Mouse (Mus musculus) ES-E14 (cell line): ENCODE measurements around the gene Etv5. TPM values are rescaled to one million over a fixed set of nuclear protein-coding genes. Genes with fewer than 3 reads are reported as not detected.

Experiments used
- DNase-seq: peaks from one replicate; pipeline ENCODE4 v3.0.0-alpha.2; 2013; ENCODE audit warnings: low read depth, low spot score
- H3K27ac ChIP-seq: 2 replicates; pipeline ENCODE4 v1.5.1; 2012; ENCODE audit warnings: low read depth, mild to moderate bottlenecking, low read length, moderate library complexity, mixed read lengths; ENCODE audit not compliant: poor library complexity, insufficient read depth, severe bottlenecking
- H3K36me3 ChIP-seq: 2 replicates; pipeline ENCODE4 v1.6.1; 2012; ENCODE audit warnings: mild to moderate bottlenecking, low read length, moderate library complexity, mixed read lengths; ENCODE audit not compliant: control insufficient read depth, poor library complexity, insufficient read depth, severe bottlenecking
- H3K4me1 ChIP-seq, 2 experiments: fragments of 150-350 bp in 1 of 2; sonication (generic) in 1 of 2; 2 replicates each; pipeline ENCODE4 v1.6.1; 2012; ENCODE audit warnings: low read length in 2 of 2, mild to moderate bottlenecking in 1 of 2, mixed read lengths in 1 of 2; ENCODE audit not compliant: control insufficient read depth in 2 of 2, insufficient read depth in 2 of 2, poor library complexity in 1 of 2
- H3K4me3 ChIP-seq, 2 experiments: fragments of 150-350 bp in 1 of 2; sonication (generic) in 1 of 2; 2 replicates each; pipeline ENCODE4 v1.5.1; 2012; ENCODE audit warnings: low read length in 2 of 2, low read depth in 1 of 2, mild to moderate bottlenecking in 1 of 2, mixed read lengths in 1 of 2; ENCODE audit not compliant: insufficient read depth in 1 of 2, poor library complexity in 1 of 2, severe bottlenecking in 1 of 2
- H3K9ac ChIP-seq: 2 replicates; pipeline ENCODE4 v1.6.1; 2012; ENCODE audit warnings: low read depth, mild to moderate bottlenecking, low read length, mixed read lengths; ENCODE audit not compliant: poor library complexity, insufficient read depth, severe bottlenecking
- H3K9me3 ChIP-seq: fragments of 150-350 bp; sonication (generic); 2 replicates; pipeline ENCODE4 v1.6.1; 2012; ENCODE audit warnings: low read depth, mild to moderate bottlenecking, low read length; ENCODE audit not compliant: control insufficient read depth, insufficient read depth
- CHD2 ChIP-seq: IDR thresholded peaks from 2 replicates; pipeline ENCODE4 v1.6.1; 2014; ENCODE audit warnings: mild to moderate bottlenecking, low read depth, low read length, inconsistent platforms
- HCFC1 ChIP-seq: IDR thresholded peaks from 2 replicates; pipeline ENCODE4 v1.6.1; 2012; ENCODE audit warnings: low read length, inconsistent platforms, borderline replicate concordance; ENCODE audit not compliant: insufficient read depth
- MAFK ChIP-seq: IDR thresholded peaks from 2 replicates; pipeline ENCODE4 v1.6.1; 2014; ENCODE audit warnings: mild to moderate bottlenecking, low read depth, low read length, inconsistent platforms; ENCODE audit not compliant: insufficient read depth
- ZC3H11A ChIP-seq: IDR thresholded peaks from 2 replicates; pipeline ENCODE4 v1.6.1; 2012; ENCODE audit warnings: low read depth, mild to moderate bottlenecking, inconsistent platforms, low read length, borderline replicate concordance
- ZNF384 ChIP-seq: IDR thresholded peaks from 2 replicates; pipeline ENCODE4 v1.6.1; 2012; ENCODE audit warnings: low read depth, low read length, inconsistent platforms
- in situ Hi-C, 2 experiments: fragments of 600-800 bp; cut with MboI; formaldehyde crosslinking; loops; one replicate each; pipeline ENCODE4 v1.15.1; 2025; ENCODE audit warnings: low sequenced_read_pairs in 2 of 2, inconsistent platforms in 1 of 2; ENCODE audit not compliant: unreplicated experiment in 2 of 2
- total RNA-seq: library from RNA; depleted of rRNA; stranded (reverse); fragments of 300-350 nt; gene quantifications from 2 replicates; pipeline ENCODE4 v1.2.3, GENCODE M21; 2012

The Etv5 gene
- total RNA-seq, 1 experiment = 136 TPM

DNA sequence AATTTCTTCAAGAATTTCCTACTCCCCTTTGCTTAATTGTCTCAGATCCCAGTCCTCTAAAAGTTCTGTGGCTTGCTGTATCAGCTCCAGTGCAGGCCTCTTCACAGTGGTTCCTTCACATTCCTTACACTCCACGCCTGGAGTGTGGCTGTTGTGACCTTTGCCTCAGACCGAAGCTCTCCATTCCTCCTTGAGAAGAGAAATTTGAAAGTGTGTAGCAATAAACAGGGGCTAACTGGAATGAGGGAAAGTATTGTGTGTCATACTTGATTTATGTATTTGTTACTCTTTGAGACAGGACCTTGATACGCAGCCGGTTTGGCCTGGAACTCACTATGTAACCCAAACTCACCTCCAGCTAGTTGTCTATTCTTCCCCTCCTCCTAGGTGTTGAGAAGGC is 1.8 kb upstream of the Etv5 start:
- no peak overlapping the region for H3K27ac ChIP-seq
- in situ Hi-C loops = no loop called here
- H3K9ac ChIP-seq = no peak overlapping the region; the same call in 1 of the 2 replicates
- TF ChIP-seq ZC3H11A (no peak), HCFC1 (no peak), CHD2 (no peak), ZNF384 (no peak), MAFK (no peak)
- H3K36me3 ChIP-seq = no peaks in the 10 kb centered on the region
- H3K4me3 ChIP-seq = no peak overlapping the region; a peak in 1 of 4 replicates
- DNase-seq = no peak
- H3K4me1 ChIP-seq = peaks cover 8 to 29% of the 10 kb centered on the region in 2 experiments
- H3K9me3 ChIP-seq = no peaks in the 10 kb centered on the region

DNA sequence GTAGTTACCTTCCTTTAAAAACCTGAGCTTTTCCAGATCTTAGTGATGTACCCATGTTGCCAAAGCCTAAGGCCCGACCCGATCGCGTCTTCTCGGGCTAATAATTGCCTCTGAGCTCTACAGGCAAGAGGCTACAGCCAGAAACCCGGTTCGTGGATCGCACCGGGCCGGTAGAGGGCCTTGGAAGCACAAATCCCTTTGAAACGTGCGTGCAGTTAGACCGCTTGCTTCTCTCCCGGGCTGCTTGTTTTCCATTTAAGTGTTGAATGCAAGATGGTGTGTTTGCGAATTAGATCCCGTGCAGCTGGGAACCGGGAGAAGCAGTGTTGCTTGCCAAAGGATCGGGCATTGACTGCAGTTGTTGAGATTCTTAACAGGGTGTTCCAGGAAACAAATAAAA is 750 bp upstream of the Etv5 start:
- peaks cover 4% of the 10 kb centered on the region for H3K36me3 ChIP-seq
- H3K27ac ChIP-seq = no peak overlapping the region; the same call in 1 of the 2 replicates
- peaks cover 12 to 31% of the 10 kb centered on the region in 2 experiments for H3K4me1 ChIP-seq
- peak overlapping the region; percentile 61; the same call in 1 of the 2 replicates for H3K9ac ChIP-seq
- in situ Hi-C loops = no loop called here
- DNase-seq = no peak
- no peaks in the 10 kb centered on the region for H3K9me3 ChIP-seq
- no peak for TF ChIP-seq CHD2
- TF ChIP-seq HCFC1 = no peak
- TF ChIP-seq ZC3H11A = no peak
- no peak for TF ChIP-seq MAFK
- TF ChIP-seq ZNF384 = no peak
- peak overlapping the region; percentile 58 to 61 for H3K4me3 ChIP-seq

- H3K9me3 ChIP-seq = no peaks in the 10 kb centered on the region
- peak overlapping the region; percentile 87 to 95 for H3K4me3 ChIP-seq
- peak; percentile 89 for DNase-seq
- peak overlapping the region; percentile 87 for H3K9ac ChIP-seq
- no peak for TF ChIP-seq MAFK
- no peak for TF ChIP-seq HCFC1
- TF ChIP-seq CHD2 = no peak
- peak; percentile 36; the same call in 1 of the 2 replicates for TF ChIP-seq ZC3H11A
- peak; percentile 94 for TF ChIP-seq ZNF384
- in situ Hi-C loops = no loop called here
- H3K4me1 ChIP-seq = peaks cover 21 to 33% of the 10 kb centered on the region in 2 experiments
- H3K27ac ChIP-seq = peak overlapping the region; percentile 63
- peaks cover 15% of the 10 kb centered on the region for H3K36me3 ChIP-seq
Observed at GRCm38 (mm10) chr16:22438441-22439373, 812 bp downstream of the Etv5 start.

DNA sequence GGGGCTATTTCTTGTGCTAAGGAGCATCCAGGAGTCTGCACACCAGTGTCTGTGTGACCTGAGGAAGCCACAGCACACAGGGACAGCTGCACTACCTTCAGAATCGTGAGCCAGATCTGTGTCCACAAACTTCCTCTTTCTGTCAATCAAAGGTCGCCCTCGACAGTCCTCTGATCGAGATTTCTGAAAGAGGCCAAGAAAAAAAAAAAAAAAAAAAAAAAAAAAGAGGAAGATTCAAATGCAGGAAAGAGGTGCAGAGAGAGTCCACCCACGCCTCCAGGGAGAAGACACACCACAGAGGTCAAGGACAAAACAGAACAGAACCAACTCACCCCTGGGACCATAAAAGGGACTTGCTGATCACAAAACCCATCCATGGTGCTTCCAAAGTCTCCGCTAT is 3.4 kb downstream of the Etv5 start:
- no peak for DNase-seq
- H3K27ac ChIP-seq = peak overlapping the region; percentile 7; the same call in 1 of the 2 replicates
- TF ChIP-seq ZNF384 (peak; percentile 82), ZC3H11A (no peak), MAFK (no peak)
- H3K36me3 ChIP-seq = peaks cover 18% of the 10 kb centered on the region
- no peaks in the 10 kb centered on the region for H3K9me3 ChIP-seq
- peaks cover 19 to 22% of the 10 kb centered on the region in 2 experiments for H3K4me1 ChIP-seq
- peak overlapping the region in 1 of 2 experiments; percentile 41; a peak in 1 of 4 replicates for H3K4me3 ChIP-seq
- in situ Hi-C loops = no loop called here
- H3K9ac ChIP-seq = no peak overlapping the region; the same call in 1 of the 2 replicates
